Mouse (Mus musculus) CH12.LX (cell line): ENCODE results near the gene C2cd2l.
"Not testable (repeated sequence)": the region's sequence is repeated elsewhere in the genome, so short reads cannot be mapped to it uniquely, and the experiment has no call there.

Experiments
- CHD1 ChIP-seq: IDR thresholded peaks from 2 replicates; pipeline ENCODE4 v1.6.1; 2012; ENCODE audit warnings: low read depth, low read length, improper control_type of control experiment, inconsistent platforms
- CTCF ChIP-seq, 2 experiments: IDR thresholded peaks in 1 of 2; conservative IDR thresholded peaks in 1 of 2; 2 replicates each; pipeline ENCODE4 v1.5.1; 2011 to 2012; ENCODE audit warnings: low read depth in 2 of 2, low read length in 2 of 2, improper control_type of control experiment in 1 of 2, inconsistent platforms in 1 of 2, mild to moderate bottlenecking in 1 of 2, moderate library complexity in 1 of 2
- JUND ChIP-seq: conservative IDR thresholded peaks from 2 replicates; pipeline ENCODE4 v1.6.1; 2011; ENCODE audit warnings: low read depth, low read length, improper control_type of control experiment
- POLR2A ChIP-seq: IDR thresholded peaks from 2 replicates; pipeline ENCODE4 v1.6.1; 2011; ENCODE audit warnings: low read depth, mild to moderate bottlenecking, improper control_type of control experiment, low read length
- ZC3H11A ChIP-seq: IDR thresholded peaks from 2 replicates; pipeline ENCODE4 v1.6.1; 2012; ENCODE audit warnings: low read depth, mild to moderate bottlenecking, inconsistent platforms, low read length, improper control_type of control experiment

DNA sequence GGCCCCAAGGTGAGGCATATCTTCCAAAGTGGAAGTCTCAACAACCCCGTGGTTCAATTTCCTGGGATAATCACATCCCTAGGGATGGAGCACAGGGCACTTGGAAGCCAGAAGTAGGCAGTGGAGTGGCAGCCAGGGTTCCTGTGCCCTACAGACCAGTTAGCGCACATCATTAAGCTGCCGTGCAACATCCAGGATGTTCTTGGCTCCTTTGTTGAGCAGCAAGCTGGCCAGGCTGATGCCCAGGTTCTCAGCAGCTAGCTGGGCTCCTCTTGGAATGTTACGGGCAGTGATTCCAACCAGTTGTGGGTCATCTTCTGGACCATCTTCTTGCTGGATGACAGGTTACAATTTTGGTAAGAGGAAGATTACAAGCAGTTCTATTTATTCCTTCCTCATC is 16.4 kb upstream of the C2cd2l start:
- peak; percentile 48; the same call in 1 of the 2 replicates for TF ChIP-seq POLR2A
- not testable (repeated sequence) for TF ChIP-seq JUND; ZC3H11A; CHD1; CTCF (conservative IDR thresholded peaks at IDR 0.05 in 1 of 2, IDR thresholded peaks at IDR 0.05 in 1 of 2; ENCODE audit: low read depth in 2 of 2, low read length in 2 of 2)
